Mouse (Mus musculus) cerebellum, adult 2 months (tissue): ENCODE measurements around the gene Fbxo4.

Source experiments
- CTCF ChIP-seq: fragments of 200-500 bp; IDR thresholded peaks from 2 replicates; pipeline ENCODE4 v1.5.1; 2011; ENCODE audit warnings: low read depth, mild to moderate bottlenecking, control low read depth, low read length, moderate library complexity, borderline replicate concordance; ENCODE audit not compliant: insufficient read depth
- POLR2A ChIP-seq: fragments of 200-500 bp; IDR thresholded peaks from 2 replicates; pipeline ENCODE4 v1.6.1; 2011; ENCODE audit warnings: low read length, control low read depth, borderline replicate concordance; ENCODE audit not compliant: insufficient read depth

- TF ChIP-seq CTCF (no peak), POLR2A (no peak)
Observed at GRCm38 (mm10) chr15:3999144-3999543, 19.8 kb upstream of the Fbxo4 start.
